Mouse (Mus musculus): ENCODE results near the gene Ift81.

DNA sequence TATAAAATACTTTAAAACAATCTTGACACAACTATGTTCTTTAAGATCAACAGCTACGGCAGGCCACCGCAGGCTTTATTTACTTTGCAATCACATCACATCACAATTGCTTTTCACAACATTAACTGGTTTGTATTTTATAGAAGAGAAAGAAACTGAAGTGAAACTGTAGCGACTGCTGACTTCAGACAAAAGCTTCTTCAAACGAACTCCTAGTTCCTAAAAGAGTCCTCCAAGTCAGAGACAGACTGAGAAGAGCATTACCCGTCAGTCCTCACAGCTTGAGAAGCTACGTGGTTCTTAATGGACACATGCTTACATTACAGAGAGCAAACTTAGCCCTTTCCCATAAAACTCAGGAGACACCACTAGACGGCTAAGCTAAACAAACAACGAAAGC, 63.9 kb downstream of the Ift81 start:
- TF ChIP-seq CTCF (IDR thresholded peaks at IDR 0.05) (no peak), EP300 (IDR thresholded peaks at IDR 0.05) (no peak)
